8 mouse cellular contexts compared by ENCODE assay signal in genomic region chr10:13429240-13429639, GRCm38 (mm10). TPM values are rescaled to one million over a fixed set of nuclear protein-coding genes. Genes with fewer than 3 reads are reported as not detected.
A peak's percentile ranks its signal among the peaks of the same experiment; 100 is the strongest.
DNase-seq lines count a peak whose midpoint lies in the region; ATAC-seq lines count a peak whose summit lies in the region.

No protein-coding gene starts in this region.

- no peak overlapping the region for H3K4me2 ChIP-seq in hindbrain, embryonic 12.5 days (replicated peaks)
- peak overlapping the region; percentile 37 for H3K4me2 ChIP-seq in midbrain, embryonic 16.5 days (ENCODE audit: low read length)

- no peak overlapping the region for H3K4me3 ChIP-seq in hindbrain, embryonic 12.5 days
- H3K4me3 ChIP-seq in midbrain, embryonic 16.5 days (ENCODE audit: low read depth, low read length), result no peak overlapping the region

- peak; percentile 64 for ATAC-seq in hindbrain, embryonic 12.5 days (ENCODE audit: low FRiP score)
- ATAC-seq in midbrain, embryonic 16.5 days, result peak; percentile 65; the same call in 1 of the 2 replicates

- H3K27me3 ChIP-seq in hindbrain, embryonic 12.5 days, result no peaks in the 10 kb centered on the region
- H3K27me3 ChIP-seq in midbrain, embryonic 16.5 days (ENCODE audit: control insufficient read depth, insufficient read depth, low read depth, low read length), result no peaks in the 10 kb centered on the region

- peaks cover 9% of the 10 kb centered on the region for H3K4me1 ChIP-seq in hindbrain, embryonic 12.5 days
- H3K4me1 ChIP-seq in midbrain, embryonic 16.5 days (ENCODE audit: control insufficient read depth, insufficient read depth, low read length), result 0 out of 2 replicates have a peak, but pooled peaks cover 3% of the 10 kb centered on the region

- H3K27ac ChIP-seq in hindbrain, embryonic 12.5 days, result no peak overlapping the region
- no peak overlapping the region for H3K27ac ChIP-seq in midbrain, embryonic 16.5 days (ENCODE audit: low read length)

- H3K36me3 ChIP-seq in hindbrain, embryonic 12.5 days, result no peaks in the 10 kb centered on the region
- no peaks in the 10 kb centered on the region for H3K36me3 ChIP-seq in midbrain, embryonic 16.5 days (ENCODE audit: control insufficient read depth, insufficient read depth, low read length)

- no peak overlapping the region for H3K9ac ChIP-seq in hindbrain, embryonic 12.5 days
- 0 out of 2 replicates have a peak overlapping the region, but pooled peaks have one; percentile 38 for H3K9ac ChIP-seq in midbrain, embryonic 16.5 days (ENCODE audit: low read depth, low read length)

- no peaks in the 10 kb centered on the region for H3K9me3 ChIP-seq in hindbrain, embryonic 12.5 days (replicated peaks)
- H3K9me3 ChIP-seq in midbrain, embryonic 16.5 days (replicated peaks; ENCODE audit: control insufficient read depth, low read length, poor library complexity, severe bottlenecking), result no peaks in the 10 kb centered on the region

- 46% methylated on average over 13 of the region's 13 CpGs for WGBS in hindbrain, embryonic 12.5 days
- 10% methylated on average over 13 of the region's 13 CpGs for WGBS in midbrain, embryonic 16.5 days

- peak; percentile 14 for DNase-seq in gastrocnemius, adult 18-20 months (ENCODE audit: low spot score)
- DNase-seq in gastrocnemius, adult 8-10 months (ENCODE audit: low spot score in 2 of 2), result no peak
- DNase-seq in embryo, embryonic 11 days, result peak; percentile 65
- no peak for DNase-seq in urinary bladder, postnatal 25 days (ENCODE audit: low spot score)
- DNase-seq in right cerebral cortex, adult 2 months (ENCODE audit: low spot score in 2 of 2), result no peak
- no peak for DNase-seq in layer of hippocampus, postnatal 36 days

RNA-seq across cellular contexts. Expression of gene Phactr2, which starts 45.0 kb away (rescaled TPM):
- 10 to 100 TPM; 17.6 to 19.4 TPM for total RNA-seq in gastrocnemius, adult 18-20 months (2021)
- total RNA-seq in gastrocnemius, adult 8-10 months (2022), result 10 to 100 TPM; 14.0 to 17.5 (median 16.3) TPM
- 14.5 and 16.0 TPM in 2 replicates for polyA plus RNA-seq in hindbrain, embryonic 12.5 days (2016; fragmentation: Nextera tagmentation; extraction: Ambion mirVana)
- 7.0 and 7.4 TPM in 2 replicates for polyA plus RNA-seq in midbrain, embryonic 16.5 days (2015; fragmentation: Nextera tagmentation; extraction: Ambion mirVana)
- total RNA-seq in layer of hippocampus, postnatal 36 days (2021), result 10 to 100 TPM; 23.3 to 24.5 TPM

Comparison
In these comparisons a context has a peak if more than half of its experiments do, and no peak if none do; other contexts are left out.
1. DNase-seq: peak in gastrocnemius, adult 18-20 months (single experiment) and embryo, embryonic 11 days (single experiment); none in gastrocnemius, adult 8-10 months (0 of 2), urinary bladder, postnatal 25 days (single experiment), right cerebral cortex, adult 2 months (0 of 2) and layer of hippocampus, postnatal 36 days (0 of 2).